Mouse (Mus musculus): ENCODE measurements around the gene Sympk.

DNA sequence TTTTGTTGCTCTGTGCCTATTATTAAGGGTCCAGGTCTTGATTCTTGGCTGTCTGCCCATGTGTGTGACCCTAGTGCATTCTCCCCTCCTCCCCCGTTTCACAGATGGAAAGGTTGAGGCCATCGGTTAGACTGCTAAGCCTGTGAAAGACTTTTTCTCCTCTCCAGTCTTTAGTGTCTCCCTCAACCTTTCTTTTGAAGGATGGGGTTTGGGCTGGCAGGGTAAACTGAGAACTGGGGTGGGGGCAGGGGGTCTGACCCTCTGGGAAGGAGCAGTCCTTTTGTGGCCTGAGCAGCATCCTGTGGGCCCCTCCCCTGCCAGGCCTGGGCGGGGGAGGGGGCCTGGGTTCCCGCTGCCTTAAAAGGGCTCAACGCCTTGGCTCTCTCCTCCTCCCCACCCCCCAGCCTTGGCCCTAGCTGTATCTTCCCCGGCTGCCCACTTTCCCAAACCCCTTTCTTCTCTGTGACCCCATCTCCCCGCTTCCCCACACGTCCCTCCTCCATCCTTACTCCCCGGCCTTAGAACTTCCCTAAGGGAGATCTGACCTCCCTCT is 60.8 kb downstream of the Sympk start:
- TF ChIP-seq POLR2A (IDR thresholded peaks at IDR 0.05; ENCODE audit: borderline replicate concordance, insufficient read depth, low read length) (no peak), CTCF (IDR thresholded peaks at IDR 0.05; ENCODE audit: borderline replicate concordance, insufficient read depth, low read depth, low read length) (no peak)

All from cerebellum, adult 2 months (tissue).